Mouse (Mus musculus): ENCODE measurements around the gene Endod1.
"Not testable (repeated sequence)": the region's sequence is repeated elsewhere in the genome, so short reads cannot be mapped to it uniquely, and the experiment has no call there.

Endod1 gene

GRCm38 (mm10) chr9:14379769-14380385, 1.4 kb downstream of the Endod1 start:
- no peak for DNase-seq

- DNase-seq, result peak; percentile 52
Observed at GRCm38 (mm10) chr9:14378151-14378550, 3.2 kb downstream of the Endod1 start.

GRCm38 (mm10) chr9:14376149-14376548, 5.2 kb downstream of the Endod1 start:
- DNase-seq, result no peak

DNA sequence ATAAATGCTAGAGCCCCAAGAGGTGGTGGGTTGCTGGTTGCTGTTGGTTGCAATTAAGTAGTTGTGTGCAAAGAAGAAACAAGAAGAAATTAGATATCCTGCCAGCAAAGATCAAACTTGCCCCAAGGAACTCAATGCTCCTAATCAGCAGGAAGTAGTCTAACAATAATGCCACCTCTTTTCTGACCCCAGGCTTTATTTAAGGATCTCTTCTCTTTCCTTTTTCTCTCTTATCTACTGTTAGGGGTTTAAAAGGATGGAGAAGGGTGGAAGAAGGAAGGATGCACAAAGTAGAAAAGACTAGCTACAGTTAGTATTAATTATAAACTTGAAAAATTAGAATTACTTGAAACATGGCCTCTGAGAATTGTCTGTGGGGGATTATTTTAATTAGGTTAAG, 8.9 kb downstream of the Endod1 start:
- no peak for DNase-seq

DNA sequence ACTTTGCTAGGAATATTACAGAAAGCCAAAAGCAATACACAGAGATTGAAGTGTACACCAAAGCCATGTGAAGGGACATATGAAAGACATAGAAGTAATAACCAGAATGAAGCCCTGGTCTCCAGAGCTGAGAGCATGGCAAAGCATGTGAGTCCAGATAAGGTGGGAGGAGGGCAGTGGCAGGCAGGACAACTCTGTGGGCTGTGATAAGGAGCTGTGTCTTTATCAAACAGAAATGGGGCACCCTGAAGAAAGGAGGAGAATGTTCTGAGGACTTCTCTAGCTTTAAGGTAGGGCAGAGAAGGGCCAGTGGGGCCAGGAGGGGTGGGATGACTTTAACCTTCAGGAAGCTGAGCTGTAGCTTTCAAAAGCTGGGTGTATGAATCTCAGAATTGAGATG, 12.0 kb downstream of the Endod1 start:
- no peak for DNase-seq

GRCm38 (mm10) chr9:14367850-14368249, 13.5 kb downstream of the Endod1 start:
- no peak for DNase-seq

DNA sequence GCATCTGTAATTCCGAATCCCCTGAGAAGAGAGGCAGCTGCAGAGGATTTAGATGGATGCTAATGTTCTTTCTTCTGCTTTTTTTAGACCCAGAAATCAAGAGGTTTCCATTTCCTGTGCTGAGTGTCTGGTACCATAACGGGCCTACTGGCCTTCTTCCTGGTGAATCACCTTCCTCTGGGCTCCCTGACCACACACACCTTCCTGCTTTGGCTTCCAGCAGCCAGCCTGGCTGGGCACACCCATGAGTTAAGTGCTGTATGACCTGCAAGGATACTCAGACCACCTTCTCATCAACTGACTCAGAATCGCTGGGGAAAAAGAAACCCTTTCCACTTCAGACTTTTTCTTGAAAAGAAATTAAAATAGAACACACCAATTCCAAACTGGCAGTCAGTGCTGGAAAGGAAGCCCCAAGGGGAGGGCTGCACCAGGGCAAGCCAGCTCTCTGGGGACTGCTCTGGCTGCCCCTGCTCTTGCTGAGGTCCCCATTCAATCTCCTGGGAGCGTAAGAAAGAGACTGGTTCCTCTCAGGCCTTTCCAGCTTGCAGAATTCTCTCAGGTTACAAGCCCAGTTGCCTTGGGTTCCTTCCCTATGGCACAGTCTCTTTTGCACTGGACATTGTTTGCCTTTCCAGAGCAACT, 15.7 kb downstream of the Endod1 start:
- DNase-seq, result peak; percentile 29

DNA sequence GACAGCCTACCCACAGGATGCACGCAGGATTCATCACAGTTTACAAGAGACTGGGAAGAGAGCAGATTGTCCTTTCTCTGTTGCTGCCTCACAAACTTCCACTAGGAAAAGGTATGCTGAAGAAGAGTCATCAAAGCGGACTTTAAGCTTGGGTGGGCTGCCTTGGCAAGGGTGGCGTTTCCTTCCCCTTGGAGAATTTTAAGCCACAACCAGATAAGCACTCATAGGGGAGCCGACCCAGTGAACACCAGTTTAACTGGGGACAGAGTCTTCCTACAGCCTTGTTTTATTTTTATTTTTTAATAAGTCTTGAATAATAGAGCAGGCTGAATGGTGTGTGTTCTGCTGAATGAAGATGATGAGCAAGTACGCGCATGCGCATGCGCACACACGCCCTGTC, 16.6 kb downstream of the Endod1 start:
- no peak for DNase-seq

GRCm38 (mm10) chr9:14363540-14363939, 17.8 kb downstream of the Endod1 start:
- DNase-seq, result peak; percentile 38

- DNase-seq, result no peak
Observed at GRCm38 (mm10) chr9:14362068-14362768, 19.1 kb downstream of the Endod1 start.

- no peak for DNase-seq
Observed at GRCm38 (mm10) chr9:14357033-14357432, 24.3 kb downstream of the Endod1 start.

DNA sequence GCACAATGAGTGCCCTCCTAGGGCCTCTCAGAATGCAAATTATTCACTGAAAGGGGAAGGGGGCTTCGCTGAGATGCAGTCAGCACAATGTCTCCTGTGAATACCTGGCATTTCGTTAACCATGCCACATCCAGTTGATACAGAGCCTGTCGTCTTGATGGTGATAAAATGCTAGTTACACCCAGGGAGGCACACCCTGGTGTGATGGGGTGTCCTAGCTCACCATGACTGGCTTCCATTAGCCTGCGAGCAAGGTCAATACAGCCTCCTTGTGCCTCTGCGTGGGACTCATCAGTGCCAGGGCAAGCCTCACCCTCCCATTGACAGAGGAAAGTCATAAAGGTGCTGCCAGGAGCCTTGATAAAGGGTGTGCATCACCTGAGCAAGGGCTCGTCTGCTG, 26.5 kb downstream of the Endod1 start:
- no peak for DNase-seq

GRCm38 (mm10) chr9:14352337-14352736, 29.0 kb downstream of the Endod1 start:
- no peak for DNase-seq

DNA sequence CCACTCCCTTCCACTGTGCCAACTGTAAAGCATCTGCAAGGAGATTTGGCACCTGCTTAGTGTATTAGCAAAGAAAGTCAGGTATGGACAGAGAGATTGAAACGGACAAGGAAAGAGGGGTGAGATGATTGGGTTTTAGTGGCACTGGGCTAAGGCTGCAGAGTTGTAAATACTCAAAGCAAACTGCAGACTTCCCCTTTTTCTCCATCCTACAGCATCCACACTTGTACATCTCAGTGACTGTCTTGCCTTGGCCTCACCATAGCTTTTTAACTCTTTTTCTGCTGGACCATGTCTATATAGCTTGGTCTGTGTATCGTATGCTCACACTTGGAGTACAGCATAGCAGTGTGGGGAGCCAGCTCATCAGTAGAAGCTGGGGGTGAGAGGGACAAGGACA, 30.5 kb downstream of the Endod1 start:
- no peak for DNase-seq

DNA sequence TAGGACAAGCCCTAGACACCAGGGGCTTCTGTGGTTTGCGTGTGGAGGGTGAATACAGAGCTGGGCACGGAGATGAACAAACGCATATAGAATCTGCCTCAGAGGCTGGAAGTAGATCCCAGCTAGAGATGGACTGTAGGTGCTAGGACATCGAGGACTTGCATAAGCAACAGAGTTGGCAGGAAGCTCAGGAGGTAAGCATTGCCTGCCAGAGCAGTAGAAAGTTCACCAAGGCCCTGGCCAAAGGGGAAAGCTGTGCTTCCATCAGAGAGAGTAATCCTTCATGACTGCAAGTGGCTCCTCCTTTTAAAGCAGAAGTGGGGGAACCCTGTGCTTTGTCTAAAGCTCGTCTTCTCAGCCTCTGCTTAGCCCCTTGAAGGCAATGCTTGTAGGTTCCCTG, 31.9 kb downstream of the Endod1 start:
- DNase-seq, result no peak

GRCm38 (mm10) chr9:14348416-14348815, 32.9 kb downstream of the Endod1 start:
- peak; percentile 16 for DNase-seq

GRCm38 (mm10) chr9:14345866-14346265, 35.4 kb downstream of the Endod1 start:
- not testable (repeated sequence) for DNase-seq

- DNase-seq, result peak; percentile 83
Observed at GRCm38 (mm10) chr9:14342041-14342668, 39.2 kb downstream of the Endod1 start.

DNA sequence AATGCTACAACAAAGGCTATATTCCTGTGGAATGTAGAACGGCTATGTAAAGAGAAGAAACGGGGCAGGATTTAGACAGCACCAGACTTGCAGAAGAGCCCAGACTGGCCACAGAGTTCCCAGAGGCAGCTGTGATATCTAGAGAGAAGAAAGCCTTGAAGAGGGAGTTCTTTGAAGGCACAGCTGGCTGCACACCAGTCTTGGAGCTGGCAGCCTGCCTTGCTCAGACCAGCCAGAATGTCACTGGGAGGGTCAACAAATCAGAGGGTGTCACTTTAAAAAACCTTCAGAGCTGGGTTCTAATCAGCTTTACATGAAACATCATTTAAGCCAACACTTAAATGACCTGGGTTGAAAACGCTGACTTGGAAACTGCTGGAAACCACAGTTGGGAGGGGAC, 42.6 kb downstream of the Endod1 start:
- no peak for DNase-seq

- no peak for DNase-seq
Observed at GRCm38 (mm10) chr9:14336901-14337300, 44.4 kb downstream of the Endod1 start.

GRCm38 (mm10) chr9:14335829-14336228, 45.5 kb downstream of the Endod1 start:
- no peak for DNase-seq

DNA sequence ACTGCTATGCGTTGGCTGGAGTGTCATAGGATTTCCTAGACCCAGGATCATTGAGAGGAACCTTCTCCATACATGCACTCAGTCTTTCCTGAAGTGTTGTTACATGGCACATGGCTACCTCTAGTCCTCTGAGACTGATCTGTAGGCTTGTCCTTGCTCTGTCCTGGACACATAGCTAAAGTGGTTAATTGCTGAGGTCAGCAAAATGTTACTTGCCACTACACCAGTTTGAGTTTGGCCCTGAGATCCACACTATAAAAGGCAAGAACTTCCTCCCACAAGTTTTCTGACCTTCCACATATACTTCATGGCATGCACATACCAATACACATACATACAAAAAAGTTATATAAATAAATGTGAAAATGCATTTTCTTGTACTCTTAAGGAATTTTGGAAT, 64.7 kb downstream of the Endod1 start:
- no peak for DNase-seq

- no peak for DNase-seq
Observed at GRCm38 (mm10) chr9:14314477-14314876, 66.8 kb downstream of the Endod1 start.

DNA sequence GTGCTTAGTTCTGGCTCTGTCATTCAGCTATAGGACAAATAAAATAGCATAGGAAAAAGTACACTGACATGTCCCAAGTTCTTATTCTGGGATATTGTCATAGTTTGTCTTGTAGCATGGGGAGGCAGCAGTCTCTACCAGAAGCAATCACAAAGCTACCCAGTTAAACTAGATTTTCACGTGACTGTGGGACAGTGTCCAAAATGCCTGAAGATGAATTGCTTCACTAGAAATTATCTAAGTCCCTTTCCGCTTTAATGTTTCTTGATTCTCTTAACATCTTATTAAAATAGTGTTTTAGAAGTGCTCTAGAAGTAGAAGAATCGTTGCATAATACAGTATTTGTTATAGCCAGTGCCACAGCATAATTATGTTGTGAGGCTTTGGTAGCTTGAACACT, 67.3 kb downstream of the Endod1 start:
- DNase-seq, result peak; percentile 11
